Mouse (Mus musculus) bone marrow macrophage, adult 2 months (primary cell): ENCODE results near the gene Eif4g3.

Experiments
- CTCF ChIP-seq: IDR thresholded peaks from 2 replicates; pipeline ENCODE4 v1.5.1; 2012; ENCODE audit warnings: low read depth, mild to moderate bottlenecking, low read length, moderate library complexity
- POLR2A ChIP-seq: IDR thresholded peaks from 2 replicates; pipeline ENCODE4 v1.6.1; 2012; ENCODE audit warnings: mild to moderate bottlenecking, low read depth, low read length, borderline replicate concordance

GRCm38 (mm10) chr4:138039275-138039651 is 46.4 kb downstream of the Eif4g3 start:
- TF ChIP-seq POLR2A (no peak), CTCF (no peak)
